Mouse (Mus musculus) ES-Bruce4 (cell line): ENCODE measurements at regions not wholly inside any gene's neighbourhood (a gene's known extent, or its start where the extent isn't known, plus 50 kb on each side); places are given as distances from the start of the nearest gene placed in this dataset.
"Not testable (repeated sequence)": the region's sequence is repeated elsewhere in the genome, so short reads cannot be mapped to it uniquely, and the experiment has no call there.

Source experiments
- H3K27ac ChIP-seq: 2 replicates; pipeline ENCODE4 v1.5.1; 2012; ENCODE audit warnings: low read length, inconsistent platforms; ENCODE audit not compliant: insufficient read depth
- H3K27me3 ChIP-seq: 2 replicates; pipeline ENCODE4 v1.6.1; 2012; ENCODE audit warnings: mild to moderate bottlenecking, low read length, inconsistent platforms; ENCODE audit not compliant: control insufficient read depth, poor library complexity, insufficient read depth, severe bottlenecking
- H3K36me3 ChIP-seq: 2 replicates; pipeline ENCODE4 v1.6.1; 2012; ENCODE audit warnings: inconsistent platforms, mild to moderate bottlenecking, low read length, moderate library complexity; ENCODE audit not compliant: control insufficient read depth, poor library complexity, insufficient read depth, severe bottlenecking
- H3K4me1 ChIP-seq: one replicate; pipeline ENCODE4 v1.8.1; 2011; ENCODE audit warnings: low read length; ENCODE audit not compliant: control insufficient read depth, insufficient read depth
- H3K4me3 ChIP-seq: 2 replicates; pipeline ENCODE4 v1.5.1; 2011; ENCODE audit warnings: low read depth, mild to moderate bottlenecking, low read length
- H3K9ac ChIP-seq: 2 replicates; pipeline ENCODE4 v1.6.1; 2012; ENCODE audit warnings: low read depth, mild to moderate bottlenecking, inconsistent platforms; ENCODE audit not compliant: poor library complexity, severe bottlenecking
- H3K9me3 ChIP-seq: replicated peaks from 2 replicates; pipeline ENCODE4 v1.6.1; 2012; ENCODE audit warnings: mild to moderate bottlenecking, low read length, inconsistent platforms; ENCODE audit not compliant: control insufficient read depth, poor library complexity, insufficient read depth, severe bottlenecking
- CTCF ChIP-seq: IDR thresholded peaks from one replicate; pipeline ENCODE4 v1.8.1; 2011; ENCODE audit warnings: low read depth, low read length
- EP300 ChIP-seq: IDR thresholded peaks from 2 replicates; pipeline ENCODE4 v1.6.1; 2011; ENCODE audit warnings: low read depth, low read length; ENCODE audit not compliant: insufficient read depth
- POLR2A ChIP-seq: IDR thresholded peaks from one replicate; pipeline ENCODE4 v1.8.1; 2011; ENCODE audit warnings: low read length; ENCODE audit not compliant: insufficient read depth

DNA sequence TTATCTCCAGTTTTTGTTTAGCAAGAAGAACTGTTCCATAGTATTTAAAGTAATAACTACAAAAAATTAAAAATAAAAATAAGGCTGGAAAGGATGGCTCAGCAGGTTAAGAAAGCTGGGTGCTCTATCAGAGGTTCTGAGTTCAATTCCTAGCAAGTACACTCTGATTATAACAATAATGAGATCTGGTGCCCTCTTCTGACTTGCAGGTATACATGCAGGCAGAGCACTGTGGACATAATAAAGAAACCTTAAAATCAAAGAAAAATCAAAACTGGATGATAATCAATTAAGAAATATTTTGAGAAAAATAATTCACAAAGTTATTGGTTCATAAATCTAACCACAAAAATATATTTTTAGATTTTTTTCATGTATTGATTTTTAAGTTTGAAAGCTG lies 346.7 kb upstream of the Cdh8 start:
- no peaks in the 10 kb centered on the region for H3K4me1 ChIP-seq
- no peaks in the 10 kb centered on the region for H3K36me3 ChIP-seq
- H3K4me3 ChIP-seq = no peak overlapping the region
- H3K27me3 ChIP-seq = no peaks in the 10 kb centered on the region
- H3K9ac ChIP-seq = no peak overlapping the region
- H3K9me3 ChIP-seq = no peaks in the 10 kb centered on the region
- H3K27ac ChIP-seq = no peak overlapping the region
- TF ChIP-seq CTCF (no peak), EP300 (no peak), POLR2A (no peak)

DNA sequence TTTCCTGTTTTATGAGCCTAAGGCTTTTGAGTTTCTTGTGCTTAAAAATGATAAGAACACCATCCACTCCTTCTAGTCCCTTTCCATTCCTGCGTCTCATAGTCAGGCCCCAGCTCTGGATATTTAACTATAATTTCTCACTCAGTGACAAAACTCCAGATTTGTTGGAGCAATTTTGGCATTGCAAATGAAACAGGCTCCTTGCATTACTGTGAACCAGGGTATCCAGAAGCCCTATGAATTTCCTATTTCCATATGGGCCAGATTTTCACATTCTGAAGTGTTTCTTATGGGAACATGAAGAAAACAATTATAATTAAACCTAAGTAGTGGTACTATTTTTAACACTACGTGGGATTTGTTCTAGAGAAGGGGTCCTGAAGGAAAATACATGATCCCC lies 319.9 kb upstream of the Cdh8 start:
- H3K36me3 ChIP-seq = no peaks in the 10 kb centered on the region
- no peak overlapping the region for H3K27ac ChIP-seq
- no peaks in the 10 kb centered on the region for H3K27me3 ChIP-seq
- H3K4me3 ChIP-seq = no peak overlapping the region
- no peak overlapping the region for H3K9ac ChIP-seq
- H3K9me3 ChIP-seq = no peaks in the 10 kb centered on the region
- no peaks in the 10 kb centered on the region for H3K4me1 ChIP-seq
- TF ChIP-seq POLR2A (no peak), CTCF (no peak), EP300 (no peak)

DNA sequence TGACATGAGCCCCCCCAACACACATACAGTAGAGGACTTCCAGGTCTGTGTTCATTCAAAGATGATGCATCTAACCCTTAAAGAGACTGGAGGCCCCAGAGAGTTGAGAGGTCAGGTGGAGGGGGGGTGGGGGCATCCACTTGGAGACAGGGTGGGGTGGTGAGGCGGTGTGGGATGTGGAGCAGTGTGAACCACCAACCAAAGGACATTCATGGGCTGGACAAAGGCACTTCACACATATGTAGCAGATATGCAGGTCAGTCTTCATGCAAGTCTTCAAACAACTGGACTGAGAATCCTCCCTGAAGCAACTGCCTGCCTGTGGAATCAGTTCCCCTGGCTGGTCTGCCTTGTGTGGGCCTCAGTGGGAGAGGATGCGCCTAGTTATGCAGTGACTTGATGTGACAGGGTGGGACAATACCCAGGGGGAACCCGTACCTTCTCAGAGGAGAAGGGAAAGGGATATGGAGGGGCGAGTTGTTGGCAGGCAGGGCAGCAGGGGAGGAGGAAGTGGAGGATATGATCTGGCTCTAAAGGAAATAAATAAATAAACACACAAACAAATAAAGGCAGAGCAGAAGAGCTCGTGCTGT lies 308.5 kb upstream of the Cdh8 start:
- Histone ChIP-seq H3K4me3 (no peak overlapping the region), H3K27me3 (no peaks in the 10 kb centered on the region), H3K9me3 (no peaks in the 10 kb centered on the region), H3K9ac (no peak overlapping the region), H3K36me3 (no peaks in the 10 kb centered on the region), H3K27ac (no peak overlapping the region), H3K4me1 (no peaks in the 10 kb centered on the region)
- no peak for TF ChIP-seq EP300
- no peak for TF ChIP-seq CTCF
- no peak for TF ChIP-seq POLR2A

DNA sequence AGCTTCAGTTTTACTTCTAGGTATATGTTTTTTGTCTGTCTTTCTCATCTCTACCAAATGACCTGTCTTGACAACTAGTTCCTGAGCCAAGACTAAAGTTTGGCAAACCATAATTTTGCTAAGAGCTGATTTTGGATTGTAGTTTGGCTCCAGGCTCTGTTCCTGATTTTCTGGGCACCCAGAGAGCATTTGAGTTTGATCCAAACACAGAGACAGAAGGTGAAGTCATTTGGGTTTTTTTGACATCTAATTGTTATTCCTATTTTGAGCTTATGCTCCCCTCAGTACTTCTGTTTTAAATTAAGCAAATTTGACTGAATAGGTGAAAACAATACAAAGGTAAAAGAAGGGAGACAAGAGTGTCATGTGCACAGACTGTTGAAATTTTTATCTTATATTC lies 302.7 kb upstream of the Cdh8 start:
- Histone ChIP-seq H3K27ac (no peak overlapping the region), H3K4me3 (no peak overlapping the region), H3K9me3 (no peaks in the 10 kb centered on the region), H3K9ac (no peak overlapping the region), H3K36me3 (no peaks in the 10 kb centered on the region), H3K27me3 (no peaks in the 10 kb centered on the region), H3K4me1 (no peaks in the 10 kb centered on the region)
- TF ChIP-seq EP300 = no peak
- TF ChIP-seq POLR2A = no peak
- no peak for TF ChIP-seq CTCF

DNA sequence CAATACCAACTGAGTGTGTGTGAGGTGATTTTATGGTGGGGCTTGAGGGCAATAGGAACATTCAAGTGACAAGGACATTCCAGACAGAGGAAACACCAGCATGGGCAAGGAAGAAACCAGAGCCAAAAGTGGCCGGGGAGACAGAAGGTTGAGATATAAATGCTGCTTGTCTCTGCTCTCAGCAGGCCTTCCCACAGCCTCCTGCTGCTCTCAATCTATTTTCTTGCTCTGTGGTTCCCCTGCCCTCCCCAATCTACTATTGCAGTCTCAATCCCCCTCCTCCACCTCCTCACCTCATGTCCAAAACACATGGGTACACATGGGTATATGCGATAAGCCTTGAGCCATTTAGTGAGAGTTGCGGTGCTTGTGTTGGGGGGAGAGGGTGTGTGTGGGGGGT lies 265.4 kb upstream of the Cdh8 start:
- H3K27ac ChIP-seq = no peak overlapping the region

DNA sequence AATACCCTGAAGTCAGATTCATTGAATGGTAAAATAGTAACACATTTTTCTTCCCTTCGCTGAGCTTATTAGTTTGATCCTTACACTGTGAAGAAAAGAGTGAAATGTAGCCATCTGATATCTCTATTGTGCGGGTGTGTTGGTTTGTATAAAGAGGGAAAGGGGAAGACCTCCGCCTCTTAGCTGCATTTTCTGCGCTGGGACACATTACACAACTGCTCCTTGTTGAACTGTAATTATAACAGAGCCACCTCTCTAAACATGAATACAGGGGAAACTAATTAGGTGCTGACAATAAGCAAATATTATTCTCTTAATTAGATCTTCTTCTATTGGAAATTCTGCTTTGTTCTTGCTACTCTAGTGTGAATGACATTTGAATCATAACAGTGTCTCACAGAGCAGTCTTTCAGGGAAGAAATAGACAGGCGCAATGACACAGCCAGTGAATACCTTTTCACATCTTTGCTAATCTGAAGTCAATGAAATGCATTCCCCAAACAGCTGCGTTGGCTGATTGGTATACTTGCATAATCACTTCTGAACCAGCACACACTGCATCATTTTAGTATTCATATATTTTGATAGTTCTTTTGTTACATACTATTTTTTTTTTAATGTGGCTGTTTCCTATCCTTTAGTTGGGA lies 263.1 kb upstream of the Cdh8 start:
- not testable (repeated sequence) for H3K36me3 ChIP-seq, H3K9ac ChIP-seq, H3K9me3 ChIP-seq, H3K4me1 ChIP-seq, H3K4me3 ChIP-seq, H3K27me3 ChIP-seq, H3K27ac ChIP-seq

More for the DNA sequence above, 265.4 kb upstream of the Cdh8 start:
- Histone ChIP-seq H3K27me3 (no peaks in the 10 kb centered on the region), H3K4me3 (no peak overlapping the region), H3K4me1 (no peaks in the 10 kb centered on the region), H3K9ac (no peak overlapping the region), H3K9me3 (0 out of 2 replicates have a peak, but pooled peaks cover 2% of the 10 kb centered on the region), H3K36me3 (no peaks in the 10 kb centered on the region)
- no peak for TF ChIP-seq CTCF
- no peak for TF ChIP-seq POLR2A
- no peak for TF ChIP-seq EP300

DNA sequence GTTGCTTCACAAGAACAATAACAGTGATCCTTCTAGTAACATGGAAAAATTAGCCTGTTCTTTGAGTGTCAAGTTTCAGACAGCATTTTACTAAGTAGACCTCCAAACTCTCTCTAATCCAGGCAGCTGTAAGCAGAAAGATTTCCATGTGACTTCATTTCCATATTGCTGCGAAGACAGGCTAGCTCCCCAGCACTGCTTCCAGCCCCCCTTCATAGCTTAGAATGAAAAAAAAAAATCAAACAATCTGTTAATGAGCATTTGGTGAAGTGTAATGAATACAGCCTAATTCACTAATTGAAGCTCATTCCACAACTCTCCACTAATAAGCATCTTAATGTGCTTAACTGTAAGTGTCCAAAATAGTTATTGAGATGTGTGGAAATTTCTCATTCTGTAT lies 251.4 kb upstream of the Cdh8 start:
- not testable (repeated sequence) for H3K27me3 ChIP-seq, H3K36me3 ChIP-seq, H3K9me3 ChIP-seq, H3K27ac ChIP-seq, H3K9ac ChIP-seq, H3K4me3 ChIP-seq, H3K4me1 ChIP-seq
